Mouse (Mus musculus): Measurements from ENCODE around the gene Itpk1. TPM values are rescaled to one million over a fixed set of nuclear protein-coding genes. Genes with fewer than 3 reads are reported as not detected.

Gene Itpk1
- total RNA-seq, 4 experiments from 2014 or later, result 57.5 to 71.0 (median 61.8) TPM

DNA sequence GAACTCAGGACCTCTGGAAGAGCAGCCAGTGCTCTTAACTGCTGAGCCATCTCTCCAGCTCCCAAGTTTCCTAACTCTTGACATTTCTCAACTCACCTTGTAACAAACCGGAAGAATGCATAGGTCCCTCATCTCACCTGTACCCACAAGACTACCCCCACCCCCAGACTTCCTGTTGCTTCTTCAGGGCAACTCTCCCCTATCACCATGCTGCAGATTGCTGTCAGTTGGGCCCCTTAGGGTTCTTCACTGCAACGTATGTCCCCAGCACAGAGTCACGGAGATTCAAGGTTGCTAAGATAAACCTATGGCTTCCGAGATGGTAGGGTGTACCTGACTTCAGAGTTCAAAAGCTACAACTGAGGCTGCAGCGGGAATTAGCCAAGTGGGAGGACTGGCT, 77.2 kb downstream of the Itpk1 start:
- DNase-seq (ENCODE audit: low spot score in 2 of 2), result no peak

DNA sequence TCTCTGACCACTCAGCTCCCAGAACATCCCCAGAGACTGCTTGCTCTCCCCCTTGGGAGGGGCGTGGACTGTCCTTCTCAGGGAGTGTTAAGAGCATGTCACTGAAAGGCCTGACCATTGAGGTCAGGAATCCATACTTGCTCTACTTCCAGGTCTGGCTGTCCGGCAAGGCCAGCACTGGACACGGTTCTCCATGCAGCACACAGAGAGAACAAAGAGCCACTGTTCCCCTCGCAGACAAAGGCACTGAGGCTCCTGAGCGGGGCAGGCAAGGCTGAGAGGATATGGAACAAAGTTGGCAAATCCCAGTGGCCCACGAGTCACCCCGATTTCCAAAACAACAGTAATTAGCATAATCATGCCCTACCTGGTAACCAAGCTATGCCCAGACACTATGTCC, 77.9 kb downstream of the Itpk1 start:
- no peak for DNase-seq (ENCODE audit: low spot score in 2 of 2)

GRCm38 (mm10) chr12:102625717-102626116, 79.0 kb downstream of the Itpk1 start:
- no peak for DNase-seq (ENCODE audit: low spot score in 2 of 2)

DNA sequence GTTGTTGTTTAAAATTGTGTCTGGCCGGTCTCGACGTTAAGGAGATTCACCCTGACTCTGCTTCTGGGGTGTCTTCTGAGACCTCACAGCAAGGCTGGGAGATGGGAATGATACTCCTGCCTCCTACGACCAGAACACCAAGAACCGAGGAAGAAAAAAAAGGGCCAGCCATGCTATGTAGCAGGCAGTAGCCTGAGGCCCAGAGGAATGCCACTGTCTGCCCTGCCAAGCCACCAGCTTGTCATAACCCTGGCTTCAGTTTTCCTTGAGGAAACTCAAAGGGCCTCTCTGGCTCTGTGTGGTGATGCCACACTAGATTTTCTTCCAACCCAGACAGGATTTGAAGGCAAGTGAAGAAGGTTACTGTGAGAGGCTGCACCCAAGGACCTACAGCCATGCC, 79.6 kb downstream of the Itpk1 start:
- DNase-seq (ENCODE audit: low spot score in 2 of 2), result no peak

GRCm38 (mm10) chr12:102623827-102624226, 80.9 kb downstream of the Itpk1 start:
- DNase-seq (ENCODE audit: low spot score in 2 of 2), result no peak

- peak in 1 of 2 experiments; percentile 56 for DNase-seq (ENCODE audit: low spot score in 2 of 2)
Observed at GRCm38 (mm10) chr12:102622302-102622842, 82.4 kb downstream of the Itpk1 start.

DNA sequence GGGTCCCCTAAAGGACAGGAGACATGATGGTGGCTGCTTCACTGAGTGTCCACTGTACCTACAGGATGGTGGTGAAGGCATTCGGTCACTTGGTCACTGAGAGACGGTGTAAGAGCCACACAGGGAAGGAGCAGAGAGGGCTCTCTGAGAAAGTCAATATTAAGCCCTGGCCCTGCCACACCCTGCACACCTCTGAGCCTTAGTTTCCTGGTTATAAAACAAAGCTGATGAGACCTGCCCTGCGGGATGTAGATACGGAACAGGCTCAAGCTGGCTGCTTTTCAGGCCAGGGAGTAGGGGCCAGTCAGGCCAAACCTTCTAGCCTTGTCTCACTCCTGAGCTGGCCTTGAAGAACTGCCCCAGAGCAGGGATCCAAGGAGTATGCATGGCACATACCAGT, 82.9 kb downstream of the Itpk1 start:
- no peak for DNase-seq (ENCODE audit: low spot score in 2 of 2)

DNA sequence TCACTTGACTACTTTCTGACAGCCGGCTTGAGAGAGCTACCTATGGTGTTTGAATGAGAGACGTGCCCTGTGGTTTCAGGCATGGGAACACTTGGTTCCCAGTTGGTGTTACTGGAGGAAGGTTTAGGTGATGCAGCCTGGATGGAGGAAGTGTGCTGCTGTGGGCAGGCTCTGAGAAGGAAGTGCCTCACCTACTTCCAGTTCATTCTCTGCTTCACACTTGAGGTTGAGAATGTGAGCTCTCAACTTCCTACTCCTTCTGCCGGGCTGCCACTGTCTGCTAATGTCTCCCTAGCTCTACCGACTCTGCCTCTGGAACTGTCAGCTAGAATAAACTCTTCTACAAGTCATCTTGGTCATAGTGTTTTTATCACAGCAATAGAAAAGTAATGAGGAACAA, 83.5 kb downstream of the Itpk1 start:
- DNase-seq (ENCODE audit: low spot score in 2 of 2), result no peak

GRCm38 (mm10) chr12:102619908-102620307, 84.8 kb downstream of the Itpk1 start:
- DNase-seq (ENCODE audit: low spot score in 2 of 2), result no peak

GRCm38 (mm10) chr12:102618085-102618484, 86.6 kb downstream of the Itpk1 start:
- DNase-seq (ENCODE audit: low spot score in 2 of 2), result no peak

DNA sequence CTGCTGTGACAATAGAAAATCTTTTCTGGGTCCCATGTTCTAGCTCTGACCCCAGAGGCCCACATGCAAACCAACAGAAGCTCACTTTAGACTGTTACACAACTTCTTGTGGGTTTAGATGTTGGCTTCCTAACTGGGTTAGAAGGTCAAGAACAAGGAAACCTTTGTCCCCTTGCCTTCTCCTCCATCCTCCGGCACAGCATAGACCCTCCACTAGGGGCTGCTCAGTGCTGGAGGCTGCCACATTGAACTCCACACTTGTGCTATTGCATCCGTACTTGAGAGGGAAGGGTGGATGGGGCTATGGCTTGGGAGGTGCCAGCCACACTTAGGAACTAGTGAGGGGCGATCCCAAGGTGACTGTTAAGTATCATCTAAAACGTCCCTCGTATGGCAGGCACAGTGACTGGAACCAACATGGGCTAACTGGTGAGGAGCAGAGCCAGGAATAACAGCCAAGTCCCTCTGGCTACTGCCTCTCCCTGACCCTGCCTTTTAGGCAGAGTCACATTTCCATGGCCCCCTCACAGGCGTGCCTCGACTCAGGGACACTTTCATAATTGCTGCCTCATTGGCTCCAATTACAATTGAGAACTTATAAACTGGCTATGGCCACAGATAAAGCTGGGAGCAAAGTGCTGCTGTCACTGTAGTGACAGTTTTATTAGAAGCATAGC, 87.7 kb downstream of the Itpk1 start:
- DNase-seq (ENCODE audit: low spot score in 2 of 2), result no peak

- DNase-seq (ENCODE audit: low spot score in 2 of 2), result no peak
Observed at GRCm38 (mm10) chr12:102616201-102616600, 88.5 kb downstream of the Itpk1 start.

GRCm38 (mm10) chr12:102613411-102613810, 91.3 kb downstream of the Itpk1 start:
- DNase-seq (ENCODE audit: low spot score in 2 of 2), result no peak

GRCm38 (mm10) chr12:102612431-102612830, 92.3 kb downstream of the Itpk1 start:
- no peak for DNase-seq (ENCODE audit: low spot score in 2 of 2)

GRCm38 (mm10) chr12:102610927-102611326, 93.8 kb downstream of the Itpk1 start:
- DNase-seq (ENCODE audit: low spot score in 2 of 2), result no peak

GRCm38 (mm10) chr12:102607808-102608517, 96.8 kb downstream of the Itpk1 start:
- DNase-seq (ENCODE audit: low spot score in 2 of 2), result no peak

DNA sequence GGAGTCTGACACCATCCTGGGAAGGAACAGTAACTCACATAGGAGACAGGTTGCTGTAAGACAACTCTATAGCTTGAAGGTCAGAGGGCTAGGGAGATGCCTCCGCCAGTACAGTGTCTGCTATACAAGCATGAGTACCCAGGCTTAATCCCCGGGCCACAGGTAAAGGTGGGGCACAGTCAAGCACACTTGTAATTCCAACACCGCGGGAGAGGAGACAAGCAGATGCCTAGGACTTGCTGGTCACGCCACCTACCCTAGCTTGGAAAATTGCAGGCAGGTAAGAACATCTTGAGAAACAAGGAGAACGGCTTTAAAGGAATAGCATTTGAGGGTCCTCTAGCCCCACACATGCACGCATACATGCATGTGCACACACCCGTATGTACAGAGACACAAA, 97.7 kb downstream of the Itpk1 start:
- DNase-seq (ENCODE audit: low spot score in 2 of 2), result no peak

- DNase-seq (ENCODE audit: low spot score in 2 of 2), result no peak
Observed at GRCm38 (mm10) chr12:102605607-102606006, 99.1 kb downstream of the Itpk1 start.

DNA sequence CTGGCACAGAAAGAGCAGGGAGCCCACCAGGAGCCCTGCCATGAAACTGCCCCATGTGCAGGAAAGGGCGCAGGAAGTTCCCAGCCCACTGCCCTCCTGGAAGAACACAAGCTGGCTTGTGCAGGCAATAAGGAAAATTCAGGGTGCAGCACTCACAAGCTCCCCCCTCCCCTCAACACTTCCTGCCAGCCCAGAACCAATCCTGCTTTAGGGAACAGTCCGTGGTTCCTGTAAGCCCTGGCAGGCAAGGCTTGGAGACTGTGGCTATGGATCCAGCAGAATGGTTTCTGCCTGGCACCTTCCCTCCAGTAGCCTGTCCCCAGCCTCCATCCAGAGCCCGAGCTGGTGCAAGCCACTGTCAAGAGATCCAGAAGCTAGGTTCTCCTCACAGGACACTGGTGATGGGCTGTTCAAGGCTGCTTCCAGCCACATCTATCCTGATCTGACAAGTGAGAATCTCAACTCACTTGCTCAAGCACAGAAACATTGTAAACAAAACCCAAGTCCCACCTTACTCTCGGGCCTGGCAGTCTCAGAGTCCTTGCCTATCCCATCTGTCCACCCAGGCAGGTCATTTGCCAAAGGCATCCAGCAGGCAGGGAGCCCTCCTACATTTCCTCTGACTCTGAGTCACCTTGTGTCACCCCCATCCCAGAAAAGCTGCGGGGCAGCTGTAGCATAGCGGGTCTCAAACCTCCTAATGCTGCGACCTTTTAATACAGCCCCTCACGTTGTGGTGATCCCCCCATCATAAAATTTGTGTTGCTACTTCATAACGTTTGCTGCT, 102.3 kb downstream of the Itpk1 start:
- DNase-seq (ENCODE audit: low spot score in 2 of 2), result no peak

- no peak for DNase-seq (ENCODE audit: low spot score in 2 of 2)
Observed at GRCm38 (mm10) chr12:102601847-102602246, 102.9 kb downstream of the Itpk1 start.

DNA sequence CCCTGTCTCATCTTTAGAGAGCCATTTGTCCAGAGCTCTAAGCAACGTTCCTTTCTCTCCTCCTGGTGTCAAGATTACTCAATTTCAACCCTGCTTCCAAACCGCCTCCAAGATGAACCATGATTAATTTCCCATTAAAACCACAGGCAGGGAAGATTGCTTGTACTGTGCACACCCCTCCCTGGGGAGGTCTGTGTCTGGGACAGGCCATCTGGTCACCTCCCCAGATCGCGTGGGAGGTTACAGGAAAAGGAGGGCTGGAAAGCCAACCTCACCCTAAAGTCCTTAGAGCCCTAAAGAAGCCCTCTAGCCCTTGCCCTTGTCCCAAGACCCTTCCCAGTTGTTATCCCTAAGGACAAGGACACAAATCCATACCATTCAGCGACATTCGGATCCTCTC, 104.4 kb downstream of the Itpk1 start:
- no peak for DNase-seq (ENCODE audit: low spot score in 2 of 2)

DNA sequence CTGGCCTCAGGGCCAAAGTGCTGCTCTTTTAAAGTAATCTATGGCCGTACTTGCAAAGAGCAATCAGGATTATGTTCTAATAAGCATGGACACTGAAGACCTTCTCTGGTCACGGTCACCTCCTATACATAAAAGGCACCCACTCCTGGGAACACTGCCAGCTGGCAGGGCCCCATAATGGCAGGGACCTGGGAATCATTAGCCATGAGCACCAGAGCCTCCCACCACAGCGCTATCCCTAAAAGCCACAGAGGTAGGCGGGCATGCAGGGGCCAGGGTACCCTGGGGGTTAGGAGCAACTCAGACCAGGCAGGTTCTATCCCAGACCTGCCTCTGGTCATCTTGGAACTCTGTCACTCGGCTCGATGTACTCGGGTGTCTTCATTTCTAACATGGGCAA, 104.9 kb downstream of the Itpk1 start:
- DNase-seq (ENCODE audit: low spot score in 2 of 2), result no peak
